Comparison of ENCODE assay signal across 8 mouse cellular contexts in the genomic region with DNA sequence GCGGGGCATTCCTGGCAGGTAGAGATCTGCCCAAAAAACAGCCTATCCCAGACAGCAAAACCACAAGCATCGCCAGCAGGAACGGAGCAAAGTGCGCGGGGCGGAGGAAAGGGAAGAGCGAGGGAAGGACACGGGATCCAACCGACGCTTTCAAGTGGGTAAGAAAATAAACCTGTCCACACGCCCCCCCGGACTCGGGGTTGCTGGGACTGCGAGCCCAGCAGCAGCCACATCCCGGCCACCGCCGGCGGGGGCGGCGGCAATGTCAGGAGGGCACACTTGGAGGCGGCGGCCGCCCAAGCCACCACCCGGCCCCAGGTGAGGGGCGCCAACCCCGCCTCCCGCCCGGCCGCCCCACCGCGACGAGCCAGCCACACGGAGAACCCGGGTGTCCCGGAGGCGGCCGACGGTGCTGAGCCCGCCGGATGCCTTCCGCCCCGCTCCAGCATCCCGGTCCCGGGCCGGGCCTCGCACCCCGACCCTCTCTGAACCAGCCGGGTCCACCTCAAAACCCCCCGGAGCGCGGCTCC. TPM values are rescaled to one million over a fixed set of nuclear protein-coding genes. Genes with fewer than 3 reads are reported as not detected.
A peak's percentile ranks its signal among the peaks of the same experiment; 100 is the strongest.
DNase-seq lines count a peak whose midpoint lies in the region; ATAC-seq and TF ChIP-seq lines count a peak whose summit lies in the region.

No protein-coding gene starts in this region.

- no peak for DNase-seq in cerebellum, adult 8-10 months
- DNase-seq in adipocyte (ENCODE audit: low spot score) = peak; percentile 58
- DNase-seq in layer of hippocampus, postnatal 25 days (ENCODE audit: extremely low spot score in 1 of 2, low spot score in 1 of 2) = peak; percentile 21 to 27
- DNase-seq in lung, postnatal 25 days (ENCODE audit: low spot score) = peak; percentile 18
- peak; percentile 16 to 17 for DNase-seq in right cerebral cortex, postnatal 36 days (ENCODE audit: low spot score in 2 of 2)

- ATAC-seq in cerebellum, adult (ENCODE audit: insufficient number of reproducible peaks, low FRiP score, low TSS enrichment) = peak; percentile 58
- peak; percentile 85 for ATAC-seq in hindbrain, embryonic 12.5 days (ENCODE audit: low FRiP score)

- no peaks in the 10 kb centered on the region for H3K36me3 ChIP-seq in hindbrain, embryonic 12.5 days

- peak overlapping the region; percentile 91 for H3K9ac ChIP-seq in hindbrain, embryonic 12.5 days

- peak overlapping the region; percentile 53 for H3K4me3 ChIP-seq in embryonic fibroblast, embryonic 13.5 days (ENCODE audit: insufficient read depth, low read length)
- H3K4me3 ChIP-seq in hindbrain, embryonic 12.5 days = peak overlapping the region; percentile 91

- no peak overlapping the region for H3K27ac ChIP-seq in embryonic fibroblast, embryonic 13.5 days (ENCODE audit: insufficient read depth, low read length)
- peak overlapping the region; percentile 68 for H3K27ac ChIP-seq in hindbrain, embryonic 12.5 days

- TF ChIP-seq CTCF in embryonic fibroblast, embryonic 13.5 days (IDR thresholded peaks at IDR 0.05; ENCODE audit: borderline replicate concordance, insufficient read depth, low read length) = no peak

- H3K4me1 ChIP-seq in embryonic fibroblast, embryonic 13.5 days (ENCODE audit: control insufficient read depth, insufficient read depth, low read length) = no peaks in the 10 kb centered on the region
- peaks cover 8% of the 10 kb centered on the region; the same call in 1 of the 2 replicates for H3K4me1 ChIP-seq in hindbrain, embryonic 12.5 days

- H3K4me2 ChIP-seq in hindbrain, embryonic 12.5 days (replicated peaks) = peak overlapping the region; percentile 96

- 0% methylated on average over 35 of the region's 51 CpGs for WGBS in hindbrain, embryonic 12.5 days

- no peaks in the 10 kb centered on the region for H3K27me3 ChIP-seq in hindbrain, embryonic 12.5 days

- TF ChIP-seq POLR2A in embryonic fibroblast, embryonic 13.5 days (IDR thresholded peaks at IDR 0.05; ENCODE audit: low read depth, low read length) = no peak

- H3K9me3 ChIP-seq in hindbrain, embryonic 12.5 days (replicated peaks) = no peaks in the 10 kb centered on the region

RNA-seq across cellular contexts. Expression of a gene that starts 0.8 kb away (rescaled TPM):
- polyA plus RNA-seq in embryonic fibroblast, embryonic 13.5 days (2011; ENCODE audit: insufficient read length, low read depth, missing spikeins) = 41.5 and 43.2 TPM in 2 replicates
- polyA plus RNA-seq in hindbrain, embryonic 12.5 days (2016; fragmentation: Nextera tagmentation; extraction: Ambion mirVana) = 20.5 and 21.3 TPM in 2 replicates
- 100 to 1,000 TPM; 214 to 241 TPM for total RNA-seq in layer of hippocampus, postnatal 25 days (2021)
